Mouse (Mus musculus) liver, embryonic 14.5 days (tissue): ENCODE measurements around the gene Dusp3. TPM values are rescaled to one million over a fixed set of nuclear protein-coding genes. Genes with fewer than 3 reads are reported as not detected.

ENCODE experiments used
- ATAC-seq: fragments of 200-750 bp; cut with Nextera tagmentation; 2 replicates; pipeline ENCODE4 v1.8.0; 2017; ENCODE audit warnings: moderate number of reproducible peaks, mild to moderate bottlenecking, moderate library complexity; ENCODE audit not compliant: insufficient read depth
- DNase-seq, 3 experiments: peaks; one replicate each; pipeline ENCODE4 v3.0.0-alpha.2; 2012 to 2013; ENCODE audit warnings: low read depth in 3 of 3, low spot score in 3 of 3
- H3K27ac ChIP-seq: fragments of 300-500 bp; sonication (generic); 2 replicates; pipeline ENCODE4 v1.5.1; 2014; ENCODE audit warnings: moderate library complexity, mild to moderate bottlenecking, control low read depth, inconsistent platforms
- H3K27me3 ChIP-seq: fragments of 300-500 bp; sonication (generic); 2 replicates; pipeline ENCODE4 v1.6.1; 2014; ENCODE audit warnings: mild to moderate bottlenecking, low read length, moderate library complexity; ENCODE audit not compliant: control insufficient read depth, insufficient read depth
- H3K36me3 ChIP-seq: fragments of 300-500 bp; sonication (generic); replicated peaks from 2 replicates; pipeline ENCODE4 v1.6.1; 2014; ENCODE audit warnings: low read depth; ENCODE audit not compliant: control insufficient read depth, insufficient read depth
- H3K4me1 ChIP-seq, 2 experiments: fragments of 200-500 bp in 1 of 2; fragments of 300-500 bp in 1 of 2; sonication (generic) in 1 of 2; replicated peaks; 2 replicates each; pipeline ENCODE4 v1.6.1; 2012 to 2014; ENCODE audit warnings: antibody characterized with exemption in 1 of 2, inconsistent platforms in 1 of 2, low read length in 1 of 2; ENCODE audit not compliant: control insufficient read depth in 2 of 2, insufficient read depth in 2 of 2
- H3K4me2 ChIP-seq: fragments of 300-500 bp; sonication (generic); 2 replicates; pipeline ENCODE4 v1.6.1; 2014; ENCODE audit warnings: low read depth, mild to moderate bottlenecking, control low read depth, moderate library complexity
- H3K4me3 ChIP-seq, 2 experiments: fragments of 200-500 bp in 1 of 2; fragments of 300-500 bp in 1 of 2; sonication (generic) in 1 of 2; 2 replicates each; pipeline ENCODE4 v1.5.1; 2012 to 2014; ENCODE audit warnings: low read depth in 2 of 2, low read length in 2 of 2, mild to moderate bottlenecking in 2 of 2, control low read depth in 1 of 2, inconsistent platforms in 1 of 2, moderate library complexity in 1 of 2; ENCODE audit not compliant: insufficient read depth in 1 of 2
- H3K9ac ChIP-seq: fragments of 300-500 bp; sonication (generic); replicated peaks from 2 replicates; pipeline ENCODE4 v1.6.1; 2014; ENCODE audit warnings: mild to moderate bottlenecking, control low read depth, moderate library complexity
- H3K9me3 ChIP-seq: fragments of 300-500 bp; sonication (generic); 2 replicates; pipeline ENCODE4 v1.6.1; 2016; ENCODE audit warnings: low read length, mixed read lengths; ENCODE audit not compliant: control insufficient read depth
- CTCF ChIP-seq: IDR thresholded peaks from 2 replicates; pipeline ENCODE4 v1.5.1; 2016; ENCODE audit warnings: antibody characterized with exemption, low read depth, control low read depth
- EP300 ChIP-seq: IDR thresholded peaks from 2 replicates; pipeline ENCODE4 v1.6.1; 2016; ENCODE audit warnings: antibody characterized with exemption, low read depth
- WGBS: fragments of 180-500 bp; shearing (Covaris S2); extraction: QIAGEN DNeasy Blood & Tissue Kit; methylation state at CpG from one replicate; pipeline ENCODE4 v1.1.7; 2014; ENCODE audit not compliant: insufficient replicate concordance; 5-methylcytosine and 5-hydroxymethylcytosine counted together
- polyA plus RNA-seq, 2 experiments: library from polyadenylated mRNA; depleted of rRNA in 1 of 2; stranded (reverse) in 1 of 2; unstranded in 1 of 2; fragments of >200 nt; fragmentation: Nextera tagmentation in 1 of 2; extraction: Ambion mirVana in 1 of 2; gene quantifications; 2 replicates each; pipeline versions ENCODE4 v1.2.1 to v1.2.3; 2012 to 2014

Dusp3 gene
- polyA plus RNA-seq, 2 experiments, result 4.8 to 6.3 TPM

- WGBS, result 61% methylated on average over 8 of the region's 8 CpGs
- no peaks in the 10 kb centered on the region for H3K36me3 ChIP-seq
- ATAC-seq, result no peak
- no peaks in the 10 kb centered on the region for H3K27me3 ChIP-seq
- H3K27ac ChIP-seq, result no peak overlapping the region
- no peak overlapping the region for H3K4me3 ChIP-seq
- no peak for DNase-seq
- no peaks in the 10 kb centered on the region for H3K9me3 ChIP-seq
- no peak overlapping the region for H3K9ac ChIP-seq
- no peaks in the 10 kb centered on the region for H3K4me1 ChIP-seq
- no peak overlapping the region for H3K4me2 ChIP-seq
- TF ChIP-seq CTCF, result peak; percentile 18; the same call in 1 of the 2 replicates
- TF ChIP-seq EP300, result no peak
Observed at GRCm38 (mm10) chr11:102013201-102013600, 26.4 kb upstream of the Dusp3 start.

- Histone ChIP-seq H3K4me2 (no peak overlapping the region), H3K36me3 (no peaks in the 10 kb centered on the region), H3K27me3 (no peaks in the 10 kb centered on the region), H3K27ac (no peak overlapping the region), H3K9me3 (no peaks in the 10 kb centered on the region), H3K9ac (no peak overlapping the region), H3K4me1 (no peaks in the 10 kb centered on the region), H3K4me3 (no peak overlapping the region)
- WGBS, result 69% methylated on average over 8 of the region's 8 CpGs
- TF ChIP-seq EP300, result no peak
- no peak for TF ChIP-seq CTCF
- ATAC-seq (no peak), DNase-seq (no peak)
Observed at GRCm38 (mm10) chr11:102011510-102011909, 24.7 kb upstream of the Dusp3 start.

GRCm38 (mm10) chr11:102010140-102010539 lies 23.3 kb upstream of the Dusp3 start:
- Histone ChIP-seq H3K4me3 (no peak overlapping the region), H3K27me3 (no peaks in the 10 kb centered on the region), H3K36me3 (no peaks in the 10 kb centered on the region), H3K4me2 (no peak overlapping the region), H3K4me1 (no peaks in the 10 kb centered on the region), H3K27ac (no peak overlapping the region), H3K9me3 (no peaks in the 10 kb centered on the region), H3K9ac (no peak overlapping the region)
- ATAC-seq, result no peak
- 79% methylated on average over 13 of the region's 13 CpGs for WGBS
- TF ChIP-seq CTCF (no peak), EP300 (no peak)
- DNase-seq, result no peak

- H3K36me3 ChIP-seq, result no peaks in the 10 kb centered on the region
- no peaks in the 10 kb centered on the region for H3K4me1 ChIP-seq
- H3K27ac ChIP-seq, result no peak overlapping the region
- 50% methylated on average over 15 of the region's 15 CpGs for WGBS
- no peak overlapping the region for H3K9ac ChIP-seq
- no peaks in the 10 kb centered on the region for H3K9me3 ChIP-seq
- no peak overlapping the region for H3K4me3 ChIP-seq
- H3K27me3 ChIP-seq, result no peaks in the 10 kb centered on the region
- TF ChIP-seq CTCF (no peak), EP300 (no peak)
- H3K4me2 ChIP-seq, result no peak overlapping the region
- ATAC-seq (no peak), DNase-seq (no peak)
Observed at GRCm38 (mm10) chr11:102008954-102009637, 22.3 kb upstream of the Dusp3 start.

- no peak for ATAC-seq
- TF ChIP-seq EP300, result no peak
- no peak for TF ChIP-seq CTCF
- WGBS, result 71% methylated on average over 8 of the region's 8 CpGs
Observed at GRCm38 (mm10) chr11:102008372-102008771, 21.6 kb upstream of the Dusp3 start.

More at GRCm38 (mm10) chr11:102008372-102008771, 21.6 kb upstream of the Dusp3 start:
- no peaks in the 10 kb centered on the region for H3K4me1 ChIP-seq
- no peak overlapping the region for H3K4me2 ChIP-seq
- H3K9ac ChIP-seq, result no peak overlapping the region
- DNase-seq, result no peak
- no peaks in the 10 kb centered on the region for H3K9me3 ChIP-seq
- no peaks in the 10 kb centered on the region for H3K36me3 ChIP-seq
- no peak overlapping the region for H3K4me3 ChIP-seq
- no peaks in the 10 kb centered on the region for H3K27me3 ChIP-seq
- no peak overlapping the region for H3K27ac ChIP-seq
